Mouse (Mus musculus) cerebellum, postnatal 25 days (tissue): ENCODE data around the gene Ptgds.

ENCODE experiments used
- DNase-seq, 2 experiments: peaks; one replicate each; pipeline ENCODE4 v3.0.0; 2021; ENCODE audit warnings: mixed read lengths in 2 of 2

The Ptgds gene

GRCm38 (mm10) chr2:25479551-25480311 is 9.9 kb upstream of the Ptgds start:
- peak in 1 of 2 experiments; percentile 28 for DNase-seq

- peak; percentile 97 to 98 for DNase-seq
Measured at GRCm38 (mm10) chr2:25477967-25478675, 8.3 kb upstream of the Ptgds start.

- DNase-seq = peak in 1 of 2 experiments; percentile 27
Measured at GRCm38 (mm10) chr2:25477541-25477940, 7.7 kb upstream of the Ptgds start.

GRCm38 (mm10) chr2:25472550-25472949 is 2.7 kb upstream of the Ptgds start:
- DNase-seq = no peak

- DNase-seq = peak; percentile 76 to 83
Measured at GRCm38 (mm10) chr2:25468962-25469915, 607 bp downstream of the Ptgds start.

GRCm38 (mm10) chr2:25467606-25468303 is 2.1 kb downstream of the Ptgds start:
- peak in 1 of 2 experiments; percentile 27 for DNase-seq

- DNase-seq = peak; percentile 47 to 53
Measured at GRCm38 (mm10) chr2:25465816-25466635, 3.8 kb downstream of the Ptgds start.

GRCm38 (mm10) chr2:25465256-25465655 is 4.6 kb downstream of the Ptgds start:
- no peak for DNase-seq

- peak; percentile 74 for DNase-seq
Measured at GRCm38 (mm10) chr2:25463630-25464029, 6.2 kb downstream of the Ptgds start.

GRCm38 (mm10) chr2:25461407-25461806 is 8.4 kb downstream of the Ptgds start:
- no peak for DNase-seq

GRCm38 (mm10) chr2:25460551-25461309 is 9.1 kb downstream of the Ptgds start, which contains the start of gene Paxx:
Paxx (minus strand) TSS chr2:25461094.
- DNase-seq = peak; percentile 94 to 95

GRCm38 (mm10) chr2:25460135-25460534 is 9.7 kb downstream of the Ptgds start:
- DNase-seq = peak in 1 of 2 experiments; percentile 71

- peak; percentile 54 to 71 for DNase-seq
Measured at GRCm38 (mm10) chr2:25458911-25459310, 10.9 kb downstream of the Ptgds start.

GRCm38 (mm10) chr2:25457022-25457896 is 12.6 kb downstream of the Ptgds start:
- DNase-seq = peak; percentile 64 to 72

- DNase-seq = peak in 1 of 2 experiments; percentile 57
Measured at GRCm38 (mm10) chr2:25456205-25456953, 13.5 kb downstream of the Ptgds start, which contains the start of gene Clic3. Clic3 (plus strand) TSS chr2:25456838.

- DNase-seq = no peak
Measured at GRCm38 (mm10) chr2:25452951-25453350, 16.9 kb downstream of the Ptgds start.

GRCm38 (mm10) chr2:25450853-25451647 is 18.8 kb downstream of the Ptgds start:
- DNase-seq = no peak

- no peak for DNase-seq
Measured at GRCm38 (mm10) chr2:25442682-25443081, 27.2 kb downstream of the Ptgds start.
